Mouse (Mus musculus) cortical plate, adult 2 months (tissue): Measurements from ENCODE around the gene Efhd2.

Experiments used
- CTCF ChIP-seq: fragments of 200-500 bp; IDR thresholded peaks from 2 replicates; pipeline ENCODE4 v1.5.1; 2011; ENCODE audit warnings: mild to moderate bottlenecking, control low read depth, low read length; ENCODE audit not compliant: insufficient read depth; ENCODE audit errors: extremely low read depth
- POLR2A ChIP-seq: fragments of 200-500 bp; IDR thresholded peaks from 2 replicates; pipeline ENCODE4 v1.6.1; 2011; ENCODE audit warnings: mild to moderate bottlenecking, low read length, control low read depth; ENCODE audit not compliant: insufficient read depth; ENCODE audit errors: extremely low read depth

- TF ChIP-seq CTCF (no peak), POLR2A (no peak)
These were observed 25.2 kb upstream of the Efhd2 start for GRCm38 (mm10) chr4:141899936-141900335.
